Mouse (Mus musculus) kidney, postnatal 4 days (tissue): ENCODE data around the gene Tnk1.
"Not testable (repeated sequence)": the region's sequence is repeated elsewhere in the genome, so short reads cannot be mapped to it uniquely, and the experiment has no call there.

Source experiments
- DNase-seq, 2 experiments: peaks; one replicate each; pipeline ENCODE4 v3.0.0; 2021; ENCODE audit warnings: mixed read lengths in 2 of 2

Tnk1 gene

GRCm38 (mm10) chr11:69878399-69878798 is 19.9 kb upstream of the Tnk1 start:
- DNase-seq, result no peak

- DNase-seq, result no peak
Measured at GRCm38 (mm10) chr11:69877878-69878277, 19.3 kb upstream of the Tnk1 start, which contains the start of gene Tmem95. Gene Tmem95 (minus strand): TSS chr11:69878018.

- peak; percentile 92 to 94 for DNase-seq
Measured at GRCm38 (mm10) chr11:69876867-69877266, 18.3 kb upstream of the Tnk1 start.

- peak; percentile 52 to 70 for DNase-seq
Measured at GRCm38 (mm10) chr11:69876186-69876585, 17.7 kb upstream of the Tnk1 start.

DNA sequence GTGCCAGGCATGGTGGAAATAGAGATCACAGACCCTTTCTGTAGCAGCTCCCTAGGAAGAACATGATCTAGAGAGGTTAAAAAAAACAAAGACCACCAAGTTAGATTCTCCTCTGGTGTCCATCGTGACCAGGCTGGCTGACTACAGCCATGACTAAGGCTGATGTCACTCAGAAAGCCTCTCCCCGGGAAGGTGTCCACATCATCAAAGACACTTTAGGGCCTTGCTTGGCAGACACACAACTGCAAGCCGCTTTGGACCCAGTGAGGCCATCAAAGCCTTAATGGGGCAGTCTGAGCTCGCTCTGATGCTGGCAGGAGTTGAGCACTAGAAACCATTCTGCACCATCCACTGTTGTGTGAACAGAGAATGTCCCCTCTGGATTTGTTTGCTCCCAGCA is 13.9 kb upstream of the Tnk1 start:
- no peak for DNase-seq

GRCm38 (mm10) chr11:69871822-69872221 is 13.3 kb upstream of the Tnk1 start:
- DNase-seq, result no peak

DNA sequence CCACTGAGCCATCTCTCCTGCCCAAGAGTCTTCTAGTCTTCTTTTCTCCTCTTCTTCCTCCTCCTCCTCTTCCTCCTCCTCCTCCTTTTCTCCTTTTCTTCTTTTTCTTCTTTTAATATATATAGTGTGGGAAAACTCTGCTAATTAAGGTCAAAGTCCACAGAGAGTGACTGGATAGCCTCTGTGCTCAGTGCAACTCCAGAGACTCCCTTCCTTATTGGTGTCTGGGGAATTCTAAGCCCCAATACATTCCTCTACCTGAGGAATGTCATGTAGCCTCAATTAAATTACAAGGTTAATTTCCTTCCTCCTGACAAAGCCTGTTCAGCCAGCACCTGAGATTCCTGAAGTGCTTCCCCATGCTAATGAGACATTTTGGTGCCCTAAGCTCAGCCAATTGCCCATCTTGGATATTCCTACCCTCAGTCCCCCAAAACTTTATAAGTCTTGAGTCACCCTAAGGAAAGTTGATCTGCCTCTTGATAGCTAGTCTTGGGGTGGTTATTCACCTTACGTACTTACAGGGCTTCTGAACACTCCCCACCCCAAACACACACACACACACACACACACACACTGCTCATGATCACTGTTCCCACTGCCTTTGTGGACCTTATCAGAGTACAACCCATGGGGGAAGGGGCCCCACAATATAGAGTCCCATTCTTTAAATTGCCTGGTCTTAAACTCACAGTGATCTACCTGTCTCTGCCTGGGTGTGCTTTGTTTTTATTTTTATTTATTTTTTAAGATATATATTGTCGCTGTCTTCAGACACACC is 11.9 kb upstream of the Tnk1 start:
- DNase-seq, result no peak

DNA sequence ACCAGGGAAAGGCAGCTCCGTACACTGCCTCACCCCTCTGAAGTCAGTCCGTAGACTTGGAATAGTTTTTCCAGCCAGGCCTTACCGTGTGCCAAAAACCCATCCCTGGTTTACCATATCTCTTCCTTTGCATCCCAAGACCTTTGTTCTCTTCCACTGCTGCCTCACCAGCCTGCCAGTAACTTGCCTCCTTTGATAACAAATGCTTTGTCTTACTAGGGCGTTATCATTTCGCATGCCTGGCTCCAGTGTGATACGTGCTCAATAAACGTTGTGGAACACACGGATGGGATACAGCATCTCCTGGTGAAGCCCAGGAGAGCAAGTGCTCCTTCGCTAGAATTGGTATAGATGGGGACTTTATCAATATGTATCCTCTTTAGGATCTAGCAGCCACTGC is 8.8 kb upstream of the Tnk1 start:
- no peak for DNase-seq

DNA sequence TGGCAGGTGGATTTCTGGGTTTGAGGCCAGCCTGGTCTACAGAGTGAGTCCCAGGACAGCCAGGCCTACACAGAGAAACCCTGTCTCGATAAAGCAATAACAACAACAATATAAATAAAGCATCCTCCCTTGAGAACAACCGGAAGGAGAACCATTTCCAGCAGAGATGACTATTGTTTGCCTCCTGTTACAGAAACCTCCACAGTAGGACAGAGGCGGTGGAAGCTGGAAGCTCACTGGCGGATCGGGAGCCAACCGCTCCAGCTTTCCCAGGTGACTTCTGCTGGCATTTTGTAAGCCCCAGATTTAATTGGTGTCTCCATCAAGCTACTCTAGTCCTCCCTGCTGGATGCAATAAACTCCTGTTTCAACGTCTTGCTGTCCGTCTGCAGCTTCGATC is 7.0 kb upstream of the Tnk1 start:
- no peak for DNase-seq

DNA sequence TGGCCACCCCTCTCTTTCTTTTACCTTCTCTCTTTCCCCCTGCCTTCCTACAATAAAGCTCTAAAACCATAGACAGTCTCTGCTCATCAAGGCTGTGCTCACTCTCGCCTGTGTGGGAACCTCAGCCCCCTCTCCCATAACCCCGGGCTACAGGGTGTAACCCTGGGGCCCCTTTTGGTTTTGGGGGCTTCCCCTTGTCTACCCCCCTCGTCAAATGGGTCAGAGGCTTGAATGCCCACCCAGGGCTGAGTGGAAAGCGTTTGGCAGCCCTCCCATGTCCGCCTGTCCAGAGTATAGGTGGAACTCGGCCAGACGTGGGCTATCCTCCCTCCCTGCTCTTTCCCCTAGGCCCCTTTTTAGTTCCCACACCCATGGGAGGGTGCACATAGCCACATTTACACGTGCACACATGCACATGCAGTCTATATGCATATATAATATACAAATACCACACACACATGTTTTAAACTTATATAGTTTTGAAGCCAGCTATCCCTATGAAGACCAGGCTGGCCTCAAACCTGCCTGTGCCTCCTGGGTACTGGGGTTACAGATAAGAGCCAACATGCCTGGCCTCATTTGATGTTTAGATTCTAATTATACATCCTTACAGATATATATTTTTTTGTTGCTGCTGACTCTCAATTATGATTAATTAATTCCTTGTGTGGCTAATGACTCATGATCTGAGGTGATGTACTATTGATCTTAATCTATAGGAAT is 5.8 kb upstream of the Tnk1 start:
- no peak for DNase-seq

- not testable (repeated sequence) for DNase-seq
Measured at GRCm38 (mm10) chr11:69863729-69864128, 5.2 kb upstream of the Tnk1 start.

DNA sequence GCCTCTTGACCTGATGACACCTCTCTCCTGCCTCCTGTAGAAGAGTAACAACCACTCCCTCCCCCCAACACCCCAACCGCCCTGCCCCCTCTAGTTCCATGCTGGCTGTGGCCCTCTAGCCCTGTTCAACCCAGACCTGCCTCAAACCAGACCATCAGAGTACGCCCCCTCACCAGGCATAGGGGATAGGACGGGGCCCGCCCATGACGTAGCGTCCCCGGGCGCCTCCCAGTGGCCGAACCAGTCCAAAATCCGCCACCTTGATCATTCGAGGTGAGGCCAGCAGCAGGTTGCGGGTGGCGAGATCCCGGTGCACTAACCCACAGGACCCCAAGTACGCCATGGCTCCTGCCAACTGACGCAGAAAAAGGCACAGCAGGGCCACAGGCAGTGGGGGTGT is 3.2 kb downstream of the Tnk1 start:
- peak; percentile 73 to 80 for DNase-seq

GRCm38 (mm10) chr11:69854680-69855079 is 3.9 kb downstream of the Tnk1 start:
- no peak for DNase-seq

GRCm38 (mm10) chr11:69853994-69854393 is 4.5 kb downstream of the Tnk1 start:
- DNase-seq, result no peak

- no peak for DNase-seq
Measured at GRCm38 (mm10) chr11:69850754-69851153, 7.8 kb downstream of the Tnk1 start.

GRCm38 (mm10) chr11:69849884-69850283 is 8.6 kb downstream of the Tnk1 start:
- DNase-seq, result no peak

DNA sequence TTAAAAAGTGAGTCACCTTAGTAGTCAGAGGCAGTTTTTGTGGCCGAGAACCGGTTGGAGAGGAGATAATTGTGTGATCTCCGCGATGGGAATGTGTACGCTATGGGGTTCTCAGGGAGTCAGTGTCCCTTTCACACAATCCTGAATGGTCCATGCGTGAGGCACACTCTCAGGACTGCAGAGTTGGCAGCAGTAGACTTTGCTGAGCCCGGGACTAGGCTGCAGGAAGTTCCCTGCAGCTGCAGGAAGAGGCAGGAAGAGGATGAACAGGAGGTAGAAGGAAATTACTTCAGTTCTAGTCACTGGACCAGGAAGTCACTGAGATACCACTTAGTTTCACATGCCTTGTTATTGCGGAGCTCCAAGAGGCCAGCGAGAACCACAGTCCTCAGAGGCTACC is 9.4 kb downstream of the Tnk1 start:
- DNase-seq, result no peak

DNA sequence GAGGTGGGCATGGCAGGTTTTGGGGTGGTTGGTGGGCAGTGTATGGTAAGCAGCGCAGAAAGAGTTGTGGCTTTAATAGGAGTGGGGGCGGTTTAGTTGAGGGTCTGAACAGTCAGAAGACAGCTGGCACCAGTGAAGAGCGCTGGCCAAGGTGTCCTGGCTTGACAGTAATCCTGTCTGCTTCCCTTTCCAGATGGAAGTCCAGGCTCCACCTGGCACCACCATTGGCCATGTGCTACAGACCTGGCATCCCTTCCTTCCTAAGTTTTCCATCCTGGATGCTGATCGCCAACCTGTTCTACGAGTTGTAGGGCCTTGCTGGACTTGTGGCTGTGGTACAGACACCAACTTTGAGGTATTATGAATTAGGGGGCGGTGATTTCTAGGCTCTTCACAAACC is 10.5 kb downstream of the Tnk1 start:
- no peak for DNase-seq

DNA sequence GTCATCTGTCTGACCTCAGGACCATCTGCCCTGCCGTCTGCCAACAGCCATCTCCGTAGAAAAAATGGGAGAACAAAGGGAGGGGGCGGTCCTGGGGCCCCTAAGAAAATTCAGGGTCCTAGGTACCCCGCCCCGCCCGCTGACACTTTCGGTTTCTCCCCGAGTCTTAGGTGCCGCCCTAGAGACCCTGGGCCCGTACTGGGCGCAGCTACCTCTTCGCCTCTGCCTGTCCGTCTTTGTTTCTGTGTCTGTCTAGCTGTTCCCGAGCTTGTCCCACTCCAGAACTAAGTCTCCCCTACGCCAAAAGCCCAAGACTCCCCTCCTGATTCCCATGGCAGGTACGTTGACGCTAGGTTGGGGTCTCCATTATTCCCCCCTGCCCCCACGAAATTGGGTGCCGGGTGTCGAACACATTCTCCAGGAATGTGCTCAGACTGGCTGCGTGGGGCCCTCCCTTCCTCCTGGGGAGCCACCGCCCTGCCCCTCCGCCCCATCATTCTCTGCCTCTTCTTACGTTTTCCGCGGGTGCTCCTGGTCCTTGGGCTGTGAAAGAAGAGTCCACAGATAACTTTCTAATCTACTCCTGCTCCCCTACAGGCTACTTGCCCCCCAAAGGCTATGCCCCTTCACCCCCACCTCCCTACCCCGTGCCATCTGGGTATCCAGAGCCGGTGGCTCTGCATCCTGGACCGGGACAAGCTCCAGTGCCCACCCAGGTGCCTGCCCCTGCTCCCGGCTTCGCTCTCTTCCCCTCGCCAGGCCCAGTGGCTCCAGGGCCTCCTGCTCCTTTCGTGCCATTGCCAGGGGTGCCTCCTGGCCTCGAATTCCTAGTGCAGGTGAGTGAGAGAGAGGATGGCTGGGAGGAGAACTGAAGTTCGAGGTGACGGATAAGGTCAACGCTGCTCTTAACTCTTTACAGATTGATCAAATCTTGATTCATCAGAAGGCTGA is 11.5 kb downstream of the Tnk1 start:
- DNase-seq, result peak; percentile 39 to 58

DNA sequence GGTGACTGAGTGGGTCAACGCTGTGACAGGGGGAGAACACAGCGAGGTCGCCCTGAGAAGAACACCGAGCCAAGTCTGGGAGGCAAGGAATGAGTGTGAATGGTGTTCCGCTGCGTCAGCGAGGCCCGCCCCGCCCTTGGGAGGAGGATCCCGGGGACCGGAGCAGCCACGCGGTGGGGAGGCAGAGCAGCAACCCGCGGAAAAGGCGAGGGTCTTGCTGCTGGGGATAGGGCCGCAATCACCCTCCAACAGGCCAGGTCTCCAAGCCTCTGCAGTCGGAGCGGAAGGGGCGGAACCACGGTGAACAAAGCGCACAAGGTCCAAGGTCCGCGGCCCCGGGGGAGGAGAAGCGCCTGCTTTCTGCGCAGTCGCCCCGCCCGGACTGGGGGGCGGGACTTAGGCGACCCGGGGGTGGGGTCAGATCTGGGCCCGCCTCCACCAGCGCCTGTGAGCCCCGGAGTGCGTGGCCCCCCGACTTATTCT is 12.3 kb downstream of the Tnk1 start, which contains the start of gene Plscr3:
Gene Plscr3, plus strand, starts transcription at position 179 of the 483 bp plus-strand sequence.
- peak; percentile 95 to 97 for DNase-seq

- DNase-seq, result no peak
Measured at GRCm38 (mm10) chr11:69838714-69839104, 19.8 kb downstream of the Tnk1 start.

GRCm38 (mm10) chr11:69837952-69838713 is 20.4 kb downstream of the Tnk1 start, which contains the start of gene Tmem256:
Gene Tmem256 (plus strand): TSS chr11:69838514.
- DNase-seq, result peak; percentile 96 to 98
